Mouse (Mus musculus): ENCODE data around the gene Ccnk. TPM values are rescaled to one million over a fixed set of nuclear protein-coding genes. Genes with fewer than 3 reads are reported as not detected.

Gene Ccnk
- polyA plus RNA-seq, 1 experiment = 29.1 TPM

DNA sequence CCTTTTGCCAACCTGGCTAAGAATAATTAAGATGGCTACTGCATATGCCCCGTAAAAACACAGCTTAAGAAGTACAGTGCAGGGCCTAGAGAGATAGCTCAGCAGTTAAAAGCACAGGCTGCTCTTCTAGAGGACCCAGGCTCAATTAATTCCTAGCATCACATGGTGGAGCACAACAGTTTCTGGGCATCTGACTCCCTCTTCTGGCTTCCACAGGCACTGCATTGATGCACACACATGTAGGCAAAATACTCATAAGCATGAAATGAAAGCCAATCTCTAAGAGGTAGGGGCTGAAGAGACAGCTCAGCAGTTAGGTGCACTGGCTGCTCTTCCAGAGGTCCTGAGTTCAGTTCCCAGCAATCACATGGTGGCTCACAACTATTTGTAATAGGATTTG, 17.3 kb upstream of the Ccnk start:
- Histone ChIP-seq H3K27me3 (ENCODE audit: control insufficient read depth, insufficient read depth, insufficient read length) (no peaks in the 10 kb centered on the region), H3K79me2 (ENCODE audit: control insufficient read depth, insufficient read depth) (peaks cover 16% of the 10 kb centered on the region), H3K4me3 (no peak overlapping the region), H3ac (ENCODE audit: control insufficient read depth, insufficient read length) (no peak overlapping the region), H3K4me2 (ENCODE audit: low read depth) (no peak overlapping the region), H3K36me3 (ENCODE audit: control insufficient read depth, insufficient read depth) (peaks cover 16% of the 10 kb centered on the region)
- no peak for TF ChIP-seq MYOD1 (IDR thresholded peaks at IDR 0.05; ENCODE audit: control insufficient read depth in 1 of 3, insufficient read length in 2 of 3, low read depth in 2 of 3)
- TF ChIP-seq POLR2A (IDR thresholded peaks at IDR 0.05; ENCODE audit: insufficient read length, low read depth) = no peak
- TF ChIP-seq CEBPB (IDR thresholded peaks at IDR 0.05; ENCODE audit: insufficient read depth, poor library complexity, severe bottlenecking) = no peak
- no peak for TF ChIP-seq E2F4 (IDR thresholded peaks at IDR 0.05; ENCODE audit: insufficient read depth)
- TF ChIP-seq POLR2AphosphoS2 (IDR thresholded peaks at IDR 0.05; ENCODE audit: insufficient read length, low read depth) = no peak
- TF ChIP-seq MYOG (IDR thresholded peaks at IDR 0.05; ENCODE audit: control insufficient read depth in 1 of 3, insufficient read depth in 1 of 3, insufficient read length in 2 of 3, low read depth in 2 of 3) = no peak
- no peak for TF ChIP-seq SRF (IDR thresholded peaks at IDR 0.05; ENCODE audit: control insufficient read depth, insufficient read length, low read depth)
- no peak for TF ChIP-seq REST (IDR thresholded peaks at IDR 0.05; ENCODE audit: insufficient read depth, insufficient read length)
- TF ChIP-seq MAX (IDR thresholded peaks at IDR 0.05; ENCODE audit: low read depth) = no peak
- TF ChIP-seq TCF12 (IDR thresholded peaks at IDR 0.05; ENCODE audit: insufficient read depth, poor library complexity, severe bottlenecking) = no peak
- TF ChIP-seq USF1 (IDR thresholded peaks at IDR 0.05; ENCODE audit: low read depth) = no peak
- no peak for TF ChIP-seq TCF3 (IDR thresholded peaks at IDR 0.05; ENCODE audit: insufficient read length, low read depth)

DNA sequence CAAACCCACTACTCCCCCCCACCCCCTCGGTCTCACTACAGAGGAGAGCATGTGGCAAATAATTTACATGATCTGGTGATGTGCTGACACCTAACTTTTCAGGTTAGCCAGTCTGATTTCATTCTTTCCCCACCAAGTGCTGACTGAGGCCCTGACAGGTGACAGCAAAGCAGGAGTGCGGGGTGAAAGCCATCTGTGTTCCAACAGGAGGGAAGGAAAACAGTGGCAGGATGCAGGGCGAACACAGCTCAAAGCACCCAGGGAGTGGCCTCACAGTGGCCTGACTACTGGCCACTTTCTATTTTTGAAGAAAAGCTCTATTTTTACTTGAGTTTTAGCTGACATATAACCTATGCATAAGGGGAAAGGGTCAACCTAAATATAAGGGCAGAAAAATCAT, 15.7 kb upstream of the Ccnk start:
- Histone ChIP-seq H3K4me2 (ENCODE audit: low read depth) (no peak overlapping the region), H3K36me3 (ENCODE audit: control insufficient read depth, insufficient read depth) (peaks cover 13% of the 10 kb centered on the region), H3K4me3 (no peak overlapping the region), H3ac (ENCODE audit: control insufficient read depth, insufficient read length) (no peak overlapping the region), H3K27me3 (ENCODE audit: control insufficient read depth, insufficient read depth, insufficient read length) (no peaks in the 10 kb centered on the region), H3K79me2 (ENCODE audit: control insufficient read depth, insufficient read depth) (peaks cover 32% of the 10 kb centered on the region)
- TF ChIP-seq USF1 (IDR thresholded peaks at IDR 0.05; ENCODE audit: low read depth) = no peak
- no peak for TF ChIP-seq MYOG (IDR thresholded peaks at IDR 0.05; ENCODE audit: control insufficient read depth in 1 of 3, insufficient read depth in 1 of 3, insufficient read length in 2 of 3, low read depth in 2 of 3)
- no peak for TF ChIP-seq TCF3 (IDR thresholded peaks at IDR 0.05; ENCODE audit: insufficient read length, low read depth)
- TF ChIP-seq TCF12 (IDR thresholded peaks at IDR 0.05; ENCODE audit: insufficient read depth, poor library complexity, severe bottlenecking) = no peak
- no peak for TF ChIP-seq SRF (IDR thresholded peaks at IDR 0.05; ENCODE audit: control insufficient read depth, insufficient read length, low read depth)
- TF ChIP-seq POLR2AphosphoS2 (IDR thresholded peaks at IDR 0.05; ENCODE audit: insufficient read length, low read depth) = no peak
- no peak for TF ChIP-seq MAX (IDR thresholded peaks at IDR 0.05; ENCODE audit: low read depth)
- TF ChIP-seq REST (IDR thresholded peaks at IDR 0.05; ENCODE audit: insufficient read depth, insufficient read length) = no peak
- TF ChIP-seq CEBPB (IDR thresholded peaks at IDR 0.05; ENCODE audit: insufficient read depth, poor library complexity, severe bottlenecking) = no peak
- no peak for TF ChIP-seq E2F4 (IDR thresholded peaks at IDR 0.05; ENCODE audit: insufficient read depth)
- TF ChIP-seq MYOD1 (IDR thresholded peaks at IDR 0.05; ENCODE audit: control insufficient read depth in 1 of 3, insufficient read length in 2 of 3, low read depth in 2 of 3) = no peak
- TF ChIP-seq POLR2A (IDR thresholded peaks at IDR 0.05; ENCODE audit: insufficient read length, low read depth) = no peak

DNA sequence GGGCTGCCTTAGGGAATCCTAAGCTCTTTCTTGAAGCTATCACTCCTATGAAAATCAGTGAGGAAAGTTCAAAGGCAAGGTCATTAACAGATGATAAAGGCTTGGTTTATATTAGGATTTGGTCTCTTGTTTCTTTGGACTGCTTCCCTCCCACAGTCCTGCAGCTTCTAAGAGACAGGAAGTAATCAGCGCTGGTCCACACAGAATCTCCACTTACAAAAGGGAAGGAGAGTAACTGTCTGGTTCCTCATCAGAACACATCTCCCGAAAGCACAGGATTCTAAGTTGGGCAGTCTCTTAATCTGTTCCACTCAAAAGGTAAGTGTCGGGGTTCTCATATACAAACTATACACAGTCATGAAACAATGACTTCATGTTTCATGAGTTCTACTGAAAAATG, 10.5 kb upstream of the Ccnk start:
- Histone ChIP-seq H3K79me2 (ENCODE audit: control insufficient read depth, insufficient read depth) (peaks cover 81% of the 10 kb centered on the region), H3K4me3 (no peak overlapping the region), H3K27me3 (ENCODE audit: control insufficient read depth, insufficient read depth, insufficient read length) (no peaks in the 10 kb centered on the region), H3K4me2 (ENCODE audit: low read depth) (no peak overlapping the region), H3ac (ENCODE audit: control insufficient read depth, insufficient read length) (no peak overlapping the region), H3K36me3 (ENCODE audit: control insufficient read depth, insufficient read depth) (no peaks in the 10 kb centered on the region)
- TF ChIP-seq MYOG (IDR thresholded peaks at IDR 0.05; ENCODE audit: control insufficient read depth in 1 of 3, insufficient read depth in 1 of 3, insufficient read length in 2 of 3, low read depth in 2 of 3) (no peak), REST (IDR thresholded peaks at IDR 0.05; ENCODE audit: insufficient read depth, insufficient read length) (no peak), E2F4 (IDR thresholded peaks at IDR 0.05; ENCODE audit: insufficient read depth) (no peak), CEBPB (IDR thresholded peaks at IDR 0.05; ENCODE audit: insufficient read depth, poor library complexity, severe bottlenecking) (no peak), MAX (IDR thresholded peaks at IDR 0.05; ENCODE audit: low read depth) (no peak), USF1 (IDR thresholded peaks at IDR 0.05; ENCODE audit: low read depth) (no peak), MYOD1 (IDR thresholded peaks at IDR 0.05; ENCODE audit: control insufficient read depth in 1 of 3, insufficient read length in 2 of 3, low read depth in 2 of 3) (no peak), POLR2AphosphoS2 (IDR thresholded peaks at IDR 0.05; ENCODE audit: insufficient read length, low read depth) (no peak), TCF12 (IDR thresholded peaks at IDR 0.05; ENCODE audit: insufficient read depth, poor library complexity, severe bottlenecking) (no peak), TCF3 (IDR thresholded peaks at IDR 0.05; ENCODE audit: insufficient read length, low read depth) (no peak), POLR2A (IDR thresholded peaks at IDR 0.05; ENCODE audit: insufficient read length, low read depth) (no peak)

DNA sequence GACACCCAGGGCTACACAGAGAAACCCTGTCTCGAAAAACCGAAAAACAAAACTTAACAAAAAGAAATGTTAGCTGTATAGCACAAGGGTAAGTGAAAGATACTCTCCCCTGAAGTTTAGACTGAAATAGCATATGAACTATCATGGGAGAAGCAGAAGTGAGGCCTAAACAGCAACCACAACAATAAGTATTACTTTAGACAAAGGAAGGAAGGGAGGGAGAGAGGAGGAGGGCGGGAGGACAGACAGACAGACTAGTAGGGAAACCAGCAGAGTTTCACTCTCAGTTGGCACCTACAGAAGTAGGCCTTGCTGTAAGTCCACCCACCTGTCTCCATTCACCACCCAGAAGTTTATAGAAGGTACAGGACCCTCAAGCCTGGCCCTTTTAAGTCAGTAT, 8.9 kb upstream of the Ccnk start:
- H3ac ChIP-seq (ENCODE audit: control insufficient read depth, insufficient read length) = no peak overlapping the region
- H3K36me3 ChIP-seq (ENCODE audit: control insufficient read depth, insufficient read depth) = no peaks in the 10 kb centered on the region
- H3K79me2 ChIP-seq (ENCODE audit: control insufficient read depth, insufficient read depth) = peaks cover 92% of the 10 kb centered on the region
- no peak overlapping the region for H3K4me2 ChIP-seq (ENCODE audit: low read depth)
- no peak for TF ChIP-seq E2F4 (IDR thresholded peaks at IDR 0.05; ENCODE audit: insufficient read depth)
- TF ChIP-seq POLR2A (IDR thresholded peaks at IDR 0.05; ENCODE audit: insufficient read length, low read depth) = no peak
- TF ChIP-seq USF1 (IDR thresholded peaks at IDR 0.05; ENCODE audit: low read depth) = no peak
- no peak for TF ChIP-seq MYOG (IDR thresholded peaks at IDR 0.05; ENCODE audit: control insufficient read depth in 1 of 3, insufficient read depth in 1 of 3, insufficient read length in 2 of 3, low read depth in 2 of 3)
- TF ChIP-seq TCF3 (IDR thresholded peaks at IDR 0.05; ENCODE audit: insufficient read length, low read depth) = no peak
- no peak for TF ChIP-seq MYOD1 (IDR thresholded peaks at IDR 0.05; ENCODE audit: control insufficient read depth in 1 of 3, insufficient read length in 2 of 3, low read depth in 2 of 3)
- no peak overlapping the region for H3K4me3 ChIP-seq
- H3K27me3 ChIP-seq (ENCODE audit: control insufficient read depth, insufficient read depth, insufficient read length) = no peaks in the 10 kb centered on the region

DNA sequence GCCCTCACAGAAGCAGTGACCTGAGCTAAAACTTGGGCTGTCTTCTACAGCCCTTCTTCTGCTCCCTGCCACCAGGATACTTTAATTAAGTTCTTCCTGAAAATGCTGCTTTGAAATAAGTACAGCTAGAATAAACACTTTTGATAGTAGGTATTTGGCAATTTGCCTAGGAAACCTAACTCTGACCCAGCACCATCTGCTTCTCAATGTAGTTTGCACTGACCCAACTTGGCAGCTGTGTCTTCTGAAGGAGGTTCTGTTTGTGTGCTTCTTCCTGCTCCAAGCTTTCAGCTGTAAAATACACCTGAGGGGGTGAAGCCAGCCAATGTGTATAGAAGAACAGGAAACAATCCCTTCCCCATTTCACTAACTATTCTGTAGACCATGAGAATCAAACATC, 8.0 kb upstream of the Ccnk start:
- H3K4me3 ChIP-seq = no peak overlapping the region
- H3K36me3 ChIP-seq (ENCODE audit: control insufficient read depth, insufficient read depth) = no peaks in the 10 kb centered on the region
- no peak for TF ChIP-seq REST (IDR thresholded peaks at IDR 0.05; ENCODE audit: insufficient read depth, insufficient read length)
- TF ChIP-seq MYOD1 (IDR thresholded peaks at IDR 0.05; ENCODE audit: control insufficient read depth in 1 of 3, insufficient read length in 2 of 3, low read depth in 2 of 3) = no peak
- no peak for TF ChIP-seq E2F4 (IDR thresholded peaks at IDR 0.05; ENCODE audit: insufficient read depth)
- no peak for TF ChIP-seq POLR2AphosphoS2 (IDR thresholded peaks at IDR 0.05; ENCODE audit: insufficient read length, low read depth)
- no peak for TF ChIP-seq SRF (IDR thresholded peaks at IDR 0.05; ENCODE audit: control insufficient read depth, insufficient read length, low read depth)
- TF ChIP-seq POLR2A (IDR thresholded peaks at IDR 0.05; ENCODE audit: insufficient read length, low read depth) = no peak
- TF ChIP-seq TCF12 (IDR thresholded peaks at IDR 0.05; ENCODE audit: insufficient read depth, poor library complexity, severe bottlenecking) = no peak
- TF ChIP-seq MYOG (IDR thresholded peaks at IDR 0.05; ENCODE audit: control insufficient read depth in 1 of 3, insufficient read depth in 1 of 3, insufficient read length in 2 of 3, low read depth in 2 of 3) = no peak
- no peak for TF ChIP-seq USF1 (IDR thresholded peaks at IDR 0.05; ENCODE audit: low read depth)

More for the DNA sequence above, 8.0 kb upstream of the Ccnk start:
- Histone ChIP-seq H3K4me2 (ENCODE audit: low read depth) (no peak overlapping the region), H3K27me3 (ENCODE audit: control insufficient read depth, insufficient read depth, insufficient read length) (no peaks in the 10 kb centered on the region), H3K79me2 (ENCODE audit: control insufficient read depth, insufficient read depth) (peaks cover 92% of the 10 kb centered on the region), H3ac (ENCODE audit: control insufficient read depth, insufficient read length) (no peak overlapping the region)

All from myocyte (in vitro differentiated cells).